ENCODE assay signal across 20 mouse cellular contexts in the genomic region with DNA sequence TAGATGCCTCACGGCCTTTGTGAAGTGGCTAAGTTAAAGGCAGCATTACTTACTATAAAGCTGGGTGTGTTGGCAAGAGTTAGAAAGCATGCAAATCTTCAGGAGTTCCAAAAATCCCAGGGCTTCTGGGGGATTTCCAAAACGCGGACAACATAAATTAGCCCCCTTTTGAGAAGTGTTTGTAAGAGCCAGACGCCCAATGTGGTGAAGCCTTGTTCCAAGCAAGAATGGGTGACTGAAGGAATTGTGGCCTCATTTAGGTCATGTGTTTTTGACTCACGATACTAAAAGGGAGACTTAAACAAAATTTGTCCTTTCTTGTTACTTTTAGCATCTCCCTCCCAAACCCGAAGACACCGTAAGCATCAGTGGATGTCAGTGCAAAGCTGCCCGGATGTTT. TPM values are rescaled to one million over a fixed set of nuclear protein-coding genes. Genes with fewer than 3 reads are reported as not detected.
DNase-seq lines count a peak whose midpoint lies in the region; ATAC-seq and TF ChIP-seq lines count a peak whose summit lies in the region.
"Had no signal": no experiment of that assay in that cellular context is flagged by ENCODE, and none has a peak within 500 bp of the region (broad histone marks: within the 10 kb centered on the region; RNA-seq: fewer than 3 reads in every experiment).

No protein-coding gene starts in this region.

- 64% methylated on average over 8 of the region's 8 CpGs for WGBS in forebrain, embryonic 14.5 days
- WGBS in forebrain, embryonic 12.5 days, result 84% methylated on average over 8 of the region's 8 CpGs
- 78% methylated on average over 8 of the region's 8 CpGs for WGBS in stomach, embryonic 15.5 days
- 68% methylated on average over 8 of the region's 8 CpGs for WGBS in stomach, postnatal 0 days

- H3K4me2 ChIP-seq in forebrain, embryonic 14.5 days (ENCODE audit: low read length), result no peak overlapping the region
- H3K4me2 ChIP-seq in forebrain, embryonic 12.5 days, result no peak overlapping the region
- H3K4me2 ChIP-seq in stomach, embryonic 15.5 days, result no peak overlapping the region
- H3K4me2 ChIP-seq in stomach, postnatal 0 days (replicated peaks; ENCODE audit: low read depth), result no peak overlapping the region
- H3K4me2 ChIP-seq: embryonic facial prominence, embryonic 12.5 days; forebrain, embryonic 13.5 days had no signal

- no peak overlapping the region for H3K27ac ChIP-seq in forebrain, embryonic 14.5 days (ENCODE audit: low read depth, low read length)
- no peak overlapping the region for H3K27ac ChIP-seq in forebrain, embryonic 12.5 days
- no peak overlapping the region for H3K27ac ChIP-seq in stomach, embryonic 15.5 days
- no peak overlapping the region for H3K27ac ChIP-seq in stomach, postnatal 0 days (replicated peaks)
- H3K27ac ChIP-seq: embryonic facial prominence, embryonic 10.5 days; embryonic facial prominence, embryonic 12.5 days; forebrain, embryonic 10.5 days; forebrain, embryonic 13.5 days had no signal

- peak; percentile 22 for DNase-seq in forebrain, embryonic 14.5 days (ENCODE audit: low spot score)
- no peak for DNase-seq in stomach, postnatal 0 days (ENCODE audit: low spot score)
- DNase-seq: adrenal gland, adult 2 months; adrenal gland, postnatal 10 days; adrenal gland, postnatal 25 days; B cell, adult 2 months; cerebellum, adult 11-12 months; cerebellum, adult 2 months; cerebellum, adult 9-10 months; cerebellum, postnatal 25 days had no signal

- no peak overlapping the region for H3K4me3 ChIP-seq in forebrain, embryonic 14.5 days (ENCODE audit: low read depth, low read length)
- no peak overlapping the region for H3K4me3 ChIP-seq in forebrain, embryonic 12.5 days (replicated peaks)
- no peak overlapping the region for H3K4me3 ChIP-seq in stomach, embryonic 15.5 days (replicated peaks)
- H3K4me3 ChIP-seq in stomach, postnatal 0 days (ENCODE audit: low read depth, low read length), result no peak overlapping the region
- H3K4me3 ChIP-seq: embryonic facial prominence, embryonic 10.5 days; embryonic facial prominence, embryonic 12.5 days; erythroblast, embryonic 14.5 days; forebrain, embryonic 10.5 days; forebrain, embryonic 13.5 days had no signal

- H3K9ac ChIP-seq in forebrain, embryonic 14.5 days (ENCODE audit: low read length), result no peak overlapping the region
- no peak overlapping the region for H3K9ac ChIP-seq in forebrain, embryonic 12.5 days
- 0 out of 2 replicates have a peak overlapping the region, but pooled peaks have one; percentile 4 for H3K9ac ChIP-seq in stomach, embryonic 15.5 days
- no peak overlapping the region for H3K9ac ChIP-seq in stomach, postnatal 0 days (ENCODE audit: low read length)
- H3K9ac ChIP-seq: embryonic facial prominence, embryonic 12.5 days; forebrain, embryonic 13.5 days had no signal

- no peaks in the 10 kb centered on the region for H3K36me3 ChIP-seq in forebrain, embryonic 14.5 days (ENCODE audit: control insufficient read depth, insufficient read depth, low read length)
- H3K36me3 ChIP-seq in forebrain, embryonic 12.5 days (replicated peaks), result no peaks in the 10 kb centered on the region
- no peaks in the 10 kb centered on the region for H3K36me3 ChIP-seq in stomach, embryonic 15.5 days
- no peaks in the 10 kb centered on the region for H3K36me3 ChIP-seq in stomach, postnatal 0 days (ENCODE audit: control insufficient read depth, insufficient read depth, low read length)
- H3K36me3 ChIP-seq: embryonic facial prominence, embryonic 10.5 days; embryonic facial prominence, embryonic 12.5 days; forebrain, embryonic 10.5 days had no signal

- no peaks in the 10 kb centered on the region for H3K9me3 ChIP-seq in forebrain, embryonic 14.5 days (replicated peaks; ENCODE audit: control insufficient read depth, low read length)
- no peaks in the 10 kb centered on the region for H3K9me3 ChIP-seq in forebrain, embryonic 12.5 days
- no peaks in the 10 kb centered on the region for H3K9me3 ChIP-seq in stomach, embryonic 15.5 days
- no peaks in the 10 kb centered on the region for H3K9me3 ChIP-seq in stomach, postnatal 0 days (ENCODE audit: control insufficient read depth, low read length)
- H3K9me3 ChIP-seq: embryonic facial prominence, embryonic 10.5 days; embryonic facial prominence, embryonic 12.5 days; forebrain, embryonic 10.5 days; forebrain, embryonic 13.5 days had no signal

- no peaks in the 10 kb centered on the region for H3K27me3 ChIP-seq in forebrain, embryonic 14.5 days (replicated peaks; ENCODE audit: control insufficient read depth, insufficient read depth, low read length)
- no peaks in the 10 kb centered on the region for H3K27me3 ChIP-seq in forebrain, embryonic 12.5 days
- H3K27me3 ChIP-seq in stomach, embryonic 15.5 days (replicated peaks), result no peaks in the 10 kb centered on the region
- H3K27me3 ChIP-seq in stomach, postnatal 0 days (ENCODE audit: control insufficient read depth, insufficient read depth, low read length), result no peaks in the 10 kb centered on the region
- H3K27me3 ChIP-seq: embryonic facial prominence, embryonic 12.5 days; forebrain, embryonic 13.5 days had no signal

- no peak for ATAC-seq in forebrain, embryonic 14.5 days
- ATAC-seq in forebrain, embryonic 12.5 days (ENCODE audit: low FRiP score), result no peak
- no peak for ATAC-seq in stomach, embryonic 15.5 days (ENCODE audit: insufficient read depth, low FRiP score, low read depth)
- no peak for ATAC-seq in stomach, postnatal 0 days (ENCODE audit: low FRiP score, low TSS enrichment)
- no peak for ATAC-seq in erythroblast, adult 5-6 weeks (replicated peaks; ENCODE audit: low FRiP score, poor library complexity, severe bottlenecking)
- ATAC-seq: CD4-positive, CD25-positive, alpha-beta regulatory T cell, adult 4 months; forebrain, embryonic 13.5 days had no signal

- no peak for TF ChIP-seq CTCF in stomach, postnatal 0 days (IDR thresholded peaks at IDR 0.05; ENCODE audit: low read depth)

- H3K4me1 ChIP-seq in forebrain, embryonic 14.5 days (ENCODE audit: control insufficient read depth, insufficient read depth, low read length), result no peaks in the 10 kb centered on the region
- H3K4me1 ChIP-seq in forebrain, embryonic 12.5 days, result no peaks in the 10 kb centered on the region
- H3K4me1 ChIP-seq in stomach, embryonic 15.5 days, result no peaks in the 10 kb centered on the region
- no peaks in the 10 kb centered on the region for H3K4me1 ChIP-seq in stomach, postnatal 0 days (replicated peaks; ENCODE audit: control insufficient read depth, insufficient read depth)
- H3K4me1 ChIP-seq: embryonic facial prominence, embryonic 10.5 days; embryonic facial prominence, embryonic 12.5 days; forebrain, embryonic 10.5 days; forebrain, embryonic 13.5 days had no signal

- no peak for TF ChIP-seq EP300 in stomach, postnatal 0 days (optimal IDR thresholded peaks at IDR 0.05)

RNA-seq across cellular contexts. Expression of a gene that starts 20.7 kb away (rescaled TPM):
- polyA plus RNA-seq in forebrain, embryonic 14.5 days (2014; fragmentation: Nextera tagmentation; extraction: Ambion mirVana), result 111 and 138 TPM in 2 replicates
- 113 and 129 TPM in 2 replicates for polyA plus RNA-seq in forebrain, embryonic 12.5 days (2016; fragmentation: Nextera tagmentation; extraction: Ambion mirVana)
- 63.6 and 77.9 TPM in 2 replicates for polyA plus RNA-seq in stomach, embryonic 15.5 days (2015; fragmentation: Nextera tagmentation; extraction: Ambion mirVana)
- polyA plus RNA-seq in stomach, postnatal 0 days (2015; fragmentation: Nextera tagmentation; extraction: Ambion mirVana), result 136 and 141 TPM in 2 replicates
- total RNA-seq in erythroblast, adult 5-6 weeks (2015; ENCODE audit: low replicate concordance), result 1.0 and 2.1 TPM in 2 replicates
- 1.3 and 2.0 TPM in 2 replicates for total RNA-seq in erythroblast, adult 5-6 weeks (2017; ENCODE audit: low replicate concordance)
- total RNA-seq: MEL had no signal
- polyA plus RNA-seq: erythroblast, embryonic 14.5 days had no signal
